Mouse (Mus musculus) heart, postnatal 14 days (tissue): Measurements from ENCODE around the gene Tasp1. TPM values are rescaled to one million over a fixed set of nuclear protein-coding genes. Genes with fewer than 3 reads are reported as not detected.
"Not testable (repeated sequence)": the region's sequence is repeated elsewhere in the genome, so short reads cannot be mapped to it uniquely, and the experiment has no call there.

Source experiments
- DNase-seq, 2 experiments: peaks; one replicate each; pipeline ENCODE4 v3.0.0; 2021 to 2022
- intact Hi-C: fragments of 180-260 bp; cut with DNase I; formaldehyde crosslinking; loops from one replicate; pipeline ENCODE4 v1.15.1; 2025
- total RNA-seq, 2 experiments: library from RNA; stranded (reverse); gene quantifications; 2 replicates each; pipeline ENCODE4 v1.2.3; 2021

Tasp1 gene
- total RNA-seq, 2 experiments from 2014 or later, result 6.0 to 6.7 TPM

- intact Hi-C loops, result no loop called here
These were observed 160.0 kb downstream of the Tasp1 start for GRCm38 (mm10) chr2:139906441-139907157.

GRCm38 (mm10) chr2:139891405-139892089 lies 175.1 kb downstream of the Tasp1 start:
- intact Hi-C loops, result no loop called here
- DNase-seq, result no peak

More at GRCm38 (mm10) chr2:139906441-139907157, 160.0 kb downstream of the Tasp1 start:
- DNase-seq, result no peak

- intact Hi-C loops, result no loop called here
- no peak for DNase-seq
These were observed 182.4 kb downstream of the Tasp1 start for GRCm38 (mm10) chr2:139884264-139884637.

- DNase-seq, result peak in 1 of 2 experiments; percentile 14
- intact Hi-C loops, result no loop called here
These were observed 182.9 kb downstream of the Tasp1 start for GRCm38 (mm10) chr2:139883581-139884263.

DNA sequence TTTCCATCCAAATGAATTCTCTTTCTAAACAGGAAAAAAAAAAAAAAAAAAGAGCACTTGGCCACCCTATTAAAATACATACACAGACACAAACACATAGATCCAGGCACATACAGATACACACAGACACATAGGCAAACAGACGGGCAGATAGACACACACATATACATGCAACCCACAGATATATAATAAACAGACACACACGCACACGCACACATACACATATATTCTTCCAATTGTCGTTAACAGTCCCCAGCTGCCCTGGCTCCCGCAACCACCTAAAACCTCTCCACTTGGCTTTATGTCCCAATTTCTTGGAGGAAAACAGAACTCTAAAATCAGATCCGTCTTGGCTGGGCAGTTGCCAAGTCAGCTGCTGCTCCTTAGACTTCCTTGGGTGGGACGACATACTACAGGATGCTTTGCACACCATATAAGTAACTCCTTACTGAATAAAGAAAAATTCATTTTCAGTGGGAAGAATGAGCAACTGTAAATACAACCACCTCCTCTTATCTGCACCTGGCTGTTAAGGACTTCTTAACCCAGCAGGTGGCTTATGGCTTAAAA lies 188.5 kb downstream of the Tasp1 start:
- intact Hi-C loops, result no loop called here
- peak in 1 of 2 experiments; percentile 10 for DNase-seq

DNA sequence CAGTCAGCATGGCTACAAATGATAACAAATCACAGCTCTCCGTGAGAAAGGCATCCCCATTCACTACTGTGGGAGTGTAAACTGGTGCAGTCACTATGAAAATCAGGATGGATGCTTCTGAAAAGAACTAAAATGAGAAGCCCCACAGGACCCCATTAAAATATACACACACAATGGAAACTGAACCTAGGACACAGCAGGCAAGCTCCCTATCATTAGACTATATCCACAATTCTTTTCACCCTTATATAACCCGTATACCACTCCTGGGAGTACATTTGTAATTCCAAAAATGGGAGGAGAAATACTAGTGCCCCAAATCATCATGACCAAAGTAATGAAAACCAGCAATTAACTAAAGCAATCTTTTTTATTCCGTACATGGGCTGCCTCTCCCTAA lies 190.7 kb downstream of the Tasp1 start:
- DNase-seq, result no peak
- intact Hi-C loops, result no loop called here

GRCm38 (mm10) chr2:139874173-139874572 lies 192.4 kb downstream of the Tasp1 start:
- DNase-seq, result no peak
- intact Hi-C loops, result no loop called here

- intact Hi-C loops, result no loop called here
- no peak for DNase-seq
These were observed 192.8 kb downstream of the Tasp1 start for GRCm38 (mm10) chr2:139873762-139874161.

DNA sequence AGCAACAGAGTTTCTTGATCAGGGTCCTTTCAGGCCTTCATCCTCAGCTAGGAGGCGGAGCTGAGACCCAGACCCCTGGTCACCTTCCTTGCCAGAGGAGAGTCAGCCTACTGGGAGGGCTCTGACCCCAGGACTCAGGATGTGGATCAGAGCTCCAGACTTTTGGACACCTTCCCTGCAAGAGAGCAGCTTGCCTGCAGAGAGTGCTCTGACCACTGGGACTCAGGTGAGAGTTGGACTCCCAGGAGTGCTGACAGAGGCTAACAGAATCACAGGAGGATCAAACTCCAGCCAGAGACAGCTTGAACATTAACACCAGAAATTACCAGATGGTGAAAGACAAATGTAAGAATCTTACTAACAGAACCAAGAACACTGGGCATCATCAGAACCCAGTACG lies 197.5 kb downstream of the Tasp1 start:
- intact Hi-C loops, DNase-seq: not testable (repeated sequence)

DNA sequence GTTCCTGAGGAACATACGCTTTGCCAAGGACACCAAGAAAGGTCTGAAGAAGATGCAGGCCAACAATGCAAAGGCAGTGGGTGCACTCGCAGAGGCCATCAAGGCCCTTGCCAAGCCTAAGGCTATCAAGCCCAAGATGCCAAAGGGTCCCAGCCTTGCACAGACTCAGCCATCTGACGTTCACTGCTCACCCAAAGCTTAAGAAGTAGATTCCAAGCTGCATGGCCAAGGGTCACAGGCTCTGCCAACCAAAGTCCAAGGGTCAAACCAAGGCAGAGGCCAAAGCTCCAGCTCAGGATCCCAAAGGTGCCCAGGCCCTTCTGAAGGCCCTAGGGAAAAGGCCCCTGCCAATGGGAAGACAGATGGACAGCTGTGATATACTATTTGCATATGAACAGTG lies 203.2 kb downstream of the Tasp1 start:
- DNase-seq, intact Hi-C loops: not testable (repeated sequence)

GRCm38 (mm10) chr2:139860133-139860494 lies 206.5 kb downstream of the Tasp1 start:
- intact Hi-C loops, result no loop called here
- DNase-seq, result no peak

GRCm38 (mm10) chr2:139859424-139860132 lies 207.0 kb downstream of the Tasp1 start:
- intact Hi-C loops, result no loop called here
- peak in 1 of 2 experiments; percentile 9 for DNase-seq

DNA sequence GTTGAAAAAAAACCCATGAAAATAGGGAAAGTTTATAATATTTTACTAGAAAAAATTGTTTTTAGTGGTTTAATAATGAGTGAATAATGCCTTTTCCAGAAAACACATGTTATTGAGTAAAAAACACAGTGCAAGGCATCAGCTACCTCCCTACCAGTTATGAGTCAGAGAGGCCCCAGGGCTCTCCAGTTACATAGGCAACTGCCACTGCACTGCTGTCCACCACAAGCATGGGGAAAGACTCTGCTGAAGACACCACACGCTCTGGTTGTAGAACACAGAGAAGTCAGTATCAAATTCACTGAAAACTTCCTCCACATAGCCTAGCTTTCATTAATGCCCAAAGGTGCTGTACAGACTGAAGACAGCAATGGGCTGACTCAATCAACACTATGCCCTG lies 217.0 kb downstream of the Tasp1 start:
- DNase-seq, result no peak
- intact Hi-C loops, result no loop called here

DNA sequence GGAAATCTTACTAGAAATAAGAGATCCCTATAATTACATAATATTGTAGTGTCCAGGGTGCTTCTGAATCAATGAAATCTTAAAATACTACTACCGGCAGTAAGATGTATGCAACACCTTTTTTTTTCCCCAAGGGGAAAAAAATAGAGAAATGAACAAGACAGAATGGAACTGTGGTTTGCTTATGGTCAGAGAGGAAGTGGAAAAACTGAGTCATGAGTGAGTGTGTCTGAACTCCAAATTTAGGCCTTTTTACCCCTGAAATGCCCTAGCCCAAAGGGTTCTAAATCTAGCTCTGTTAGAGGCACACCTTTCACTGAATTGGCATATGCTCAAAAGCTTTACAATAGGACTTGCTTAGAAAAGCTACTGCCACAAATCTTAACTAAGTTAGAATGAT lies 225.2 kb downstream of the Tasp1 start:
- intact Hi-C loops, result no loop called here
- DNase-seq, result no peak

DNA sequence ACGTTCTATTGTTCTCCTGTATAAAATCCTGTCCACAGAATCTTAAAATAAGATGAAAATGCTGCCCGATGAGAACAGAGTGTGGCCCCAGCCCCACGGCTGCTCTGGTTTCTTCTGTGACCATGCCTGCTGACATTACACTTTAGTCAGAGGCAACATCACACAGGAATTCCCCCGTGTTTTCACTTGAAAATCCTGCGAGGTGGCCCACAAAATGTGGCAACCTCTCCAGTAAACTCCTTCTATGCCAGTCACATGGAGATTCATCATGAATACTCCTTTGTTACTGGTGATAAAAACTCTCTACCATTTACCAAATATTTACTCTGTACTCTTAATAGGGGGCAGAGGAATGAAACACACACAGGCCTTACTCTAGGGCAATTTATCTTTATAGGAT lies 225.7 kb downstream of the Tasp1 start:
- intact Hi-C loops, result no loop called here
- no peak for DNase-seq

GRCm38 (mm10) chr2:139821589-139822378 lies 244.8 kb downstream of the Tasp1 start:
- DNase-seq, result no peak
- intact Hi-C loops, result no loop called here

- intact Hi-C loops, result no loop called here
These were observed 249.3 kb downstream of the Tasp1 start for GRCm38 (mm10) chr2:139817275-139817674.

GRCm38 (mm10) chr2:139807887-139808286 lies 258.7 kb downstream of the Tasp1 start:
- no peak for DNase-seq
- intact Hi-C loops, result no loop called here

More at GRCm38 (mm10) chr2:139817275-139817674, 249.3 kb downstream of the Tasp1 start:
- no peak for DNase-seq

DNA sequence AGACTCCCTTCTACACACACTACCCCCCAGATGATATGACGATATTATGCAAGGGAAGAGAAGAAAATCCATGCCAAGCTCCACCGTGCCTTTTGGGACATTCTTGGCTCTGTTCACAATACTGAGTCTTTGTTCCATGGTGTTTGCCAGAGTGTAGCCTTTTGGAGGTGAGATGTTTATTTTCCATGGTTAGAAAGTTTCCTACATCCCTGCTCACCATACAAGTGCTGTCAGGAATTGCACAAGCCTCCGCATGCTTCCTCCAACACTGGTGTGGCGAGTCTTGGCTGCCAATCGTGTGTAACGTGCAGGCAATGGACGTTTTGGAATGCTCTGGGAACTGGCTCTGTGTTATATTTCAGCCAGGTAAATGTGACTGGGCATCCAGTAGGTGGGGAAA lies 262.6 kb downstream of the Tasp1 start:
- DNase-seq, result no peak
- intact Hi-C loops, result no loop called here
